11 mouse cellular contexts compared by ENCODE assay signal in the genomic region with DNA sequence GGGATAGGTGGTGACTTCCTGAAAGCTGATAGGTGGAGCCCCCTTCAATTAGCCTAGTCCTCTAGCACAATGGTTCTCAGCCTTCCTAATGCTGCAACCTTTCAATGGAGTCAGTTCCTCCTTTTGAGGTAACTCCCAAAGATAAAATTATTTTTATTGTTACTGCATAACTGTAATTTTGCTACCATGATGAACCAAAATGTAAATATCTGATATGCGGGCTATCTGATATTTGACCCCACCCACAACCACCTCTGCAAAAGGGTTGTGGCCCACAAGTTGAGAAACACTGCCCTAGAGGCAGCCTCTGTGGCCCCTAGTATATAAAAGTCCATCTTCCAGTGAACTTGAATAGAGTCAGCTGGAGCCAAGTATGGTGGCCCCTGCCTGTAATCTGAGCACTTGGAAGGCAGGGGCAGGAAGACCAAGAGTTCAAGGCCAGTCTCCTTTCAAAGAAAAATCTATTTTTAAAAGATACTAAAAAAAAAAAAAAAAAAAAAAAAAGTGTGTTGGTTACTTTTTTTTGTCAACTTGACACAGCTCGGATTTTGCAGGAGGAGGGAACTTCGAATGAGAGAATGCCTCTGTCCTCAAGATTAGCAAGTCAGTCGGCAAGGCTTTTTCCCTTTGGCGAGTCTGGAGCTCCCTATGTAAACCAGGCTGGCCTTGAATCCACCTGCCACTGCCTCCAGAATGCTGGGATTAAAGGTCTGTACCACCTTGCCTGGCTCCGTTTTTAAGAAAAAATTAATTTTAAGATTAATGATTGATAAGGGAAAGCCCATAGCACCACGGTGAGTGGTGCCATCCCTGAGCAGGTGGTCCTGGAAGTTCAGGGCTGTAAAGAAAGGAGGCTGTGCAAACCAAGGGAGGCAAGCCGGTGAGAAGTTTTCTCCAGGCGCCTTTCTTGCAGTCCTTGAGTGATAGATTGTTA. TPM values are rescaled to one million over a fixed set of nuclear protein-coding genes. Genes with fewer than 3 reads are reported as not detected.
DNase-seq lines count a peak whose midpoint lies in the region; ATAC-seq and TF ChIP-seq lines count a peak whose summit lies in the region.
"Had no signal": no experiment of that assay in that cellular context is flagged by ENCODE, and none has a peak within 500 bp of the region (broad histone marks: within the 10 kb centered on the region; RNA-seq: fewer than 3 reads in every experiment).

No protein-coding gene starts in this region.

- ATAC-seq in hindbrain, embryonic 14.5 days (ENCODE audit: low FRiP score), result no peak
- no peak for ATAC-seq in hindbrain, postnatal 0 days
- no peak for ATAC-seq in stomach, embryonic 14.5 days (ENCODE audit: insufficient number of reproducible peaks, insufficient read depth, low FRiP score, low read depth)
- no peak for ATAC-seq in stomach, postnatal 0 days (ENCODE audit: low FRiP score, low TSS enrichment)
- ATAC-seq in kidney, embryonic 15.5 days (replicated peaks; ENCODE audit: low FRiP score), result no peak
- no peak for ATAC-seq in stomach, embryonic 16.5 days (ENCODE audit: insufficient read depth, low FRiP score)
- no peak for ATAC-seq in erythroid progenitor cell, adult 5-6 weeks (replicated peaks; ENCODE audit: low FRiP score, poor library complexity, severe bottlenecking)

- DNase-seq in hindbrain, embryonic 14.5 days (ENCODE audit: low spot score), result no peak
- DNase-seq in hindbrain, postnatal 0 days (ENCODE audit: low spot score), result no peak
- no peak for DNase-seq in stomach, postnatal 0 days (ENCODE audit: low spot score)
- no peak for DNase-seq in adrenal gland, adult 2 months
- DNase-seq: heart, adult 2 months; thymus, postnatal 25 days had no signal

- WGBS in hindbrain, embryonic 14.5 days, result 64% methylated on average over 9 of the region's 9 CpGs
- 58% methylated on average over 9 of the region's 9 CpGs for WGBS in hindbrain, postnatal 0 days
- WGBS in stomach, embryonic 14.5 days, result 44% methylated on average over 9 of the region's 9 CpGs
- 55% methylated on average over 9 of the region's 9 CpGs for WGBS in stomach, postnatal 0 days
- 53% methylated on average over 9 of the region's 9 CpGs for WGBS in kidney, embryonic 15.5 days
- WGBS in stomach, embryonic 16.5 days, result 53% methylated on average over 9 of the region's 9 CpGs

- no peak overlapping the region for H3K27ac ChIP-seq in hindbrain, embryonic 14.5 days
- H3K27ac ChIP-seq in hindbrain, postnatal 0 days, result no peak overlapping the region
- no peak overlapping the region for H3K27ac ChIP-seq in stomach, embryonic 14.5 days (ENCODE audit: low read length)
- no peak overlapping the region for H3K27ac ChIP-seq in stomach, postnatal 0 days (replicated peaks)
- no peak overlapping the region for H3K27ac ChIP-seq in kidney, embryonic 15.5 days
- H3K27ac ChIP-seq in stomach, embryonic 16.5 days (ENCODE audit: low read length), result no peak overlapping the region

- no peak overlapping the region for H3K4me3 ChIP-seq in hindbrain, embryonic 14.5 days (replicated peaks; ENCODE audit: low read length)
- H3K4me3 ChIP-seq in hindbrain, postnatal 0 days (ENCODE audit: low read length), result no peak overlapping the region
- H3K4me3 ChIP-seq in stomach, embryonic 14.5 days (ENCODE audit: low read depth, low read length), result 0 out of 2 replicates have a peak overlapping the region, but pooled peaks have one; percentile 72
- H3K4me3 ChIP-seq in stomach, postnatal 0 days (ENCODE audit: low read depth, low read length), result no peak overlapping the region
- no peak overlapping the region for H3K4me3 ChIP-seq in kidney, embryonic 15.5 days (replicated peaks)
- no peak overlapping the region for H3K4me3 ChIP-seq in stomach, embryonic 16.5 days (replicated peaks; ENCODE audit: low read length)

- 0 out of 2 replicates have a peak, but pooled peaks cover 3% of the 10 kb centered on the region for H3K36me3 ChIP-seq in hindbrain, embryonic 14.5 days (replicated peaks; ENCODE audit: control insufficient read depth, insufficient read depth)
- H3K36me3 ChIP-seq in hindbrain, postnatal 0 days (ENCODE audit: insufficient read depth, low read length), result 0 out of 2 replicates have a peak, but pooled peaks cover under 1% of the 10 kb centered on the region
- no peaks in the 10 kb centered on the region; the same call in 1 of the 2 replicates for H3K36me3 ChIP-seq in stomach, embryonic 14.5 days (ENCODE audit: control insufficient read depth, insufficient read depth, low read length)
- H3K36me3 ChIP-seq in stomach, postnatal 0 days (ENCODE audit: control insufficient read depth, insufficient read depth, low read length), result peaks cover under 1% of the 10 kb centered on the region; the same call in 1 of the 2 replicates
- H3K36me3 ChIP-seq in kidney, embryonic 15.5 days, result peaks cover under 1% of the 10 kb centered on the region; the same call in 1 of the 2 replicates
- no peaks in the 10 kb centered on the region for H3K36me3 ChIP-seq in stomach, embryonic 16.5 days (ENCODE audit: control insufficient read depth, insufficient read depth, low read length)
- H3K36me3 ChIP-seq: limb, embryonic 12.5 days had no signal

- H3K9me3 ChIP-seq in hindbrain, embryonic 14.5 days (ENCODE audit: control insufficient read depth, low read length), result no peaks in the 10 kb centered on the region
- no peaks in the 10 kb centered on the region for H3K9me3 ChIP-seq in hindbrain, postnatal 0 days (ENCODE audit: low read length)
- no peaks in the 10 kb centered on the region for H3K9me3 ChIP-seq in stomach, embryonic 14.5 days (ENCODE audit: control insufficient read depth, low read depth, low read length)
- H3K9me3 ChIP-seq in stomach, postnatal 0 days (ENCODE audit: control insufficient read depth, low read length), result no peaks in the 10 kb centered on the region
- H3K9me3 ChIP-seq in kidney, embryonic 15.5 days (replicated peaks), result no peaks in the 10 kb centered on the region
- no peaks in the 10 kb centered on the region for H3K9me3 ChIP-seq in stomach, embryonic 16.5 days (replicated peaks; ENCODE audit: control insufficient read depth, low read length)
- H3K9me3 ChIP-seq: limb, embryonic 12.5 days had no signal

- peak overlapping the region; percentile 95 for H3K4me2 ChIP-seq in hindbrain, embryonic 14.5 days (replicated peaks)
- H3K4me2 ChIP-seq in hindbrain, postnatal 0 days (ENCODE audit: low read depth, low read length), result no peak overlapping the region
- no peak overlapping the region for H3K4me2 ChIP-seq in stomach, embryonic 14.5 days (replicated peaks; ENCODE audit: low read depth, low read length)
- no peak overlapping the region for H3K4me2 ChIP-seq in stomach, postnatal 0 days (replicated peaks; ENCODE audit: low read depth)
- H3K4me2 ChIP-seq in kidney, embryonic 15.5 days, result peak overlapping the region; percentile 94
- H3K4me2 ChIP-seq in stomach, embryonic 16.5 days (ENCODE audit: low read depth, low read length), result peak overlapping the region; percentile 98; the same call in 1 of the 2 replicates

- H3K27me3 ChIP-seq in hindbrain, embryonic 14.5 days (ENCODE audit: control insufficient read depth, insufficient read depth, low read length), result no peaks in the 10 kb centered on the region
- no peaks in the 10 kb centered on the region for H3K27me3 ChIP-seq in hindbrain, postnatal 0 days (ENCODE audit: insufficient read depth, low read length)
- H3K27me3 ChIP-seq in stomach, embryonic 14.5 days (ENCODE audit: control insufficient read depth, insufficient read depth, low read length), result no peaks in the 10 kb centered on the region
- H3K27me3 ChIP-seq in stomach, postnatal 0 days (ENCODE audit: control insufficient read depth, insufficient read depth, low read length), result no peaks in the 10 kb centered on the region
- H3K27me3 ChIP-seq in kidney, embryonic 15.5 days, result 0 out of 2 replicates have a peak, but pooled peaks cover 5% of the 10 kb centered on the region
- H3K27me3 ChIP-seq in stomach, embryonic 16.5 days (ENCODE audit: control insufficient read depth, insufficient read depth, low read length), result no peaks in the 10 kb centered on the region

- peaks cover 12% of the 10 kb centered on the region for H3K4me1 ChIP-seq in hindbrain, embryonic 14.5 days (replicated peaks; ENCODE audit: control insufficient read depth, insufficient read depth, low read length)
- H3K4me1 ChIP-seq in hindbrain, postnatal 0 days (ENCODE audit: insufficient read depth, low read length), result peaks cover 7% of the 10 kb centered on the region; the same call in 1 of the 2 replicates
- H3K4me1 ChIP-seq in stomach, embryonic 14.5 days (ENCODE audit: control insufficient read depth, insufficient read depth, low read length), result peaks cover 11% of the 10 kb centered on the region
- 0 out of 2 replicates have a peak, but pooled peaks cover 3% of the 10 kb centered on the region for H3K4me1 ChIP-seq in stomach, postnatal 0 days (replicated peaks; ENCODE audit: control insufficient read depth, insufficient read depth)
- H3K4me1 ChIP-seq in kidney, embryonic 15.5 days, result peaks cover 22% of the 10 kb centered on the region
- peaks cover 14% of the 10 kb centered on the region for H3K4me1 ChIP-seq in stomach, embryonic 16.5 days (ENCODE audit: control insufficient read depth, insufficient read depth, low read length)

- TF ChIP-seq CTCF in hindbrain, postnatal 0 days (IDR thresholded peaks at IDR 0.05; ENCODE audit: low read depth), result no peak
- TF ChIP-seq CTCF in stomach, postnatal 0 days (IDR thresholded peaks at IDR 0.05; ENCODE audit: low read depth), result no peak

- H3K9ac ChIP-seq in hindbrain, embryonic 14.5 days, result no peak overlapping the region; the same call in 1 of the 2 replicates
- no peak overlapping the region for H3K9ac ChIP-seq in hindbrain, postnatal 0 days (replicated peaks; ENCODE audit: low read length)
- no peak overlapping the region for H3K9ac ChIP-seq in stomach, embryonic 14.5 days (replicated peaks; ENCODE audit: low read depth, low read length)
- no peak overlapping the region for H3K9ac ChIP-seq in stomach, postnatal 0 days (ENCODE audit: low read length)
- H3K9ac ChIP-seq in kidney, embryonic 15.5 days, result no peak overlapping the region
- H3K9ac ChIP-seq in stomach, embryonic 16.5 days (ENCODE audit: low read length), result no peak overlapping the region

- no peak for TF ChIP-seq EP300 in stomach, postnatal 0 days (optimal IDR thresholded peaks at IDR 0.05)

RNA-seq across cellular contexts. Expression of a gene that starts 1.4 kb away (rescaled TPM):
- 271 and 278 TPM in 2 replicates for polyA plus RNA-seq in hindbrain, embryonic 14.5 days (2014; fragmentation: Nextera tagmentation; extraction: Ambion mirVana)
- 156 and 200 TPM in 2 replicates for total RNA-seq in hindbrain, postnatal 0 days (2014; rRNA removed)
- 252 and 258 TPM in 2 replicates for polyA plus RNA-seq in hindbrain, postnatal 0 days (2015; fragmentation: Nextera tagmentation; extraction: Ambion mirVana)
- 252 and 262 TPM in 2 replicates for polyA plus RNA-seq in stomach, embryonic 14.5 days (2014; fragmentation: Nextera tagmentation; extraction: Ambion mirVana)
- polyA plus RNA-seq in stomach, postnatal 0 days (2015; fragmentation: Nextera tagmentation; extraction: Ambion mirVana), result 459 and 468 TPM in 2 replicates
- polyA plus RNA-seq in kidney, embryonic 15.5 days (2015; fragmentation: Nextera tagmentation; extraction: Ambion mirVana), result 340 and 353 TPM in 2 replicates
- 399 and 400 TPM in 2 replicates for polyA plus RNA-seq in stomach, embryonic 16.5 days (2015; fragmentation: Nextera tagmentation; extraction: Ambion mirVana)
- 108 and 138 TPM in 2 replicates for total RNA-seq in erythroid progenitor cell, adult 5-6 weeks (2015; ENCODE audit: low replicate concordance)
- total RNA-seq in erythroid progenitor cell, adult 5-6 weeks (2017; ENCODE audit: low replicate concordance), result 354 and 496 TPM in 2 replicates
- 100 to 1,000 TPM; 640 to 700 TPM for total RNA-seq in adrenal gland, adult 2 months (2021)
- polyA plus RNA-seq in adrenal gland, adult 2 months (2012; rRNA removed), result 260 and 309 TPM in 2 replicates

RNA-seq across cellular contexts. Expression of a gene that starts 23.3 kb away (rescaled TPM):
- 36.9 and 43.4 TPM in 2 replicates for polyA plus RNA-seq in hindbrain, embryonic 14.5 days (2014; fragmentation: Nextera tagmentation; extraction: Ambion mirVana)
- 61.2 and 74.4 TPM in 2 replicates for total RNA-seq in hindbrain, postnatal 0 days (2014; rRNA removed)
- 46.9 and 49.4 TPM in 2 replicates for polyA plus RNA-seq in hindbrain, postnatal 0 days (2015; fragmentation: Nextera tagmentation; extraction: Ambion mirVana)
- polyA plus RNA-seq in stomach, embryonic 14.5 days (2014; fragmentation: Nextera tagmentation; extraction: Ambion mirVana), result 57.8 and 61.4 TPM in 2 replicates
- 30.8 and 33.8 TPM in 2 replicates for polyA plus RNA-seq in stomach, postnatal 0 days (2015; fragmentation: Nextera tagmentation; extraction: Ambion mirVana)
- 61.5 and 61.8 TPM in 2 replicates for polyA plus RNA-seq in kidney, embryonic 15.5 days (2015; fragmentation: Nextera tagmentation; extraction: Ambion mirVana)
- 45.8 and 48.1 TPM in 2 replicates for polyA plus RNA-seq in stomach, embryonic 16.5 days (2015; fragmentation: Nextera tagmentation; extraction: Ambion mirVana)
- total RNA-seq in erythroid progenitor cell, adult 5-6 weeks (2015; ENCODE audit: low replicate concordance), result 3.4 and 14.4 TPM in 2 replicates
- 4.4 and 9.2 TPM in 2 replicates for total RNA-seq in erythroid progenitor cell, adult 5-6 weeks (2017; ENCODE audit: low replicate concordance)
- 10 to 100 TPM; 29.7 to 41.1 TPM for total RNA-seq in adrenal gland, adult 2 months (2021)
- polyA plus RNA-seq in adrenal gland, adult 2 months (2012; rRNA removed), result 49.5 and 58.2 TPM in 2 replicates

RNA-seq across cellular contexts. Expression of a gene that starts 38.7 kb away (rescaled TPM):
- polyA plus RNA-seq in hindbrain, embryonic 14.5 days (2014; fragmentation: Nextera tagmentation; extraction: Ambion mirVana), result 46.9 and 50.3 TPM in 2 replicates
- total RNA-seq in hindbrain, postnatal 0 days (2014; rRNA removed), result 208 and 246 TPM in 2 replicates
- polyA plus RNA-seq in hindbrain, postnatal 0 days (2015; fragmentation: Nextera tagmentation; extraction: Ambion mirVana), result 219 and 255 TPM in 2 replicates
- polyA plus RNA-seq in stomach, embryonic 14.5 days (2014; fragmentation: Nextera tagmentation; extraction: Ambion mirVana), result 1.8 and 1.9 TPM in 2 replicates
- 2.0 and 2.5 TPM in 2 replicates for polyA plus RNA-seq in stomach, postnatal 0 days (2015; fragmentation: Nextera tagmentation; extraction: Ambion mirVana)
- 2.6 and 3.4 TPM in 2 replicates for polyA plus RNA-seq in kidney, embryonic 15.5 days (2015; fragmentation: Nextera tagmentation; extraction: Ambion mirVana)
- polyA plus RNA-seq in stomach, embryonic 16.5 days (2015; fragmentation: Nextera tagmentation; extraction: Ambion mirVana), result 2.6 and 3.8 TPM in 2 replicates
- not detected in 2 replicates for total RNA-seq in erythroid progenitor cell, adult 5-6 weeks (2015; ENCODE audit: low replicate concordance)
- total RNA-seq in erythroid progenitor cell, adult 5-6 weeks (2017; ENCODE audit: low replicate concordance), result not detected in 2 replicates
- total RNA-seq in adrenal gland, adult 2 months (2021), result 1 to 10 TPM; 1.6 to 2.8 TPM
- 1.00 and 1.2 TPM in 2 replicates for polyA plus RNA-seq in adrenal gland, adult 2 months (2012; rRNA removed)

RNA-seq across cellular contexts. Expression of a gene that starts 47.1 kb away (rescaled TPM):
- 73.0 and 81.4 TPM in 2 replicates for polyA plus RNA-seq in hindbrain, embryonic 14.5 days (2014; fragmentation: Nextera tagmentation; extraction: Ambion mirVana)
- 126 and 138 TPM in 2 replicates for total RNA-seq in hindbrain, postnatal 0 days (2014; rRNA removed)
- 79.9 and 87.3 TPM in 2 replicates for polyA plus RNA-seq in hindbrain, postnatal 0 days (2015; fragmentation: Nextera tagmentation; extraction: Ambion mirVana)
- polyA plus RNA-seq in stomach, embryonic 14.5 days (2014; fragmentation: Nextera tagmentation; extraction: Ambion mirVana), result 31.5 and 34.0 TPM in 2 replicates
- 17.2 and 17.6 TPM in 2 replicates for polyA plus RNA-seq in stomach, postnatal 0 days (2015; fragmentation: Nextera tagmentation; extraction: Ambion mirVana)
- 27.6 and 34.0 TPM in 2 replicates for polyA plus RNA-seq in kidney, embryonic 15.5 days (2015; fragmentation: Nextera tagmentation; extraction: Ambion mirVana)
- 29.4 and 32.3 TPM in 2 replicates for polyA plus RNA-seq in stomach, embryonic 16.5 days (2015; fragmentation: Nextera tagmentation; extraction: Ambion mirVana)
- 28.5 and 37.3 TPM in 2 replicates for total RNA-seq in erythroid progenitor cell, adult 5-6 weeks (2015; ENCODE audit: low replicate concordance)
- 1.4 and 7.1 TPM in 2 replicates for total RNA-seq in erythroid progenitor cell, adult 5-6 weeks (2017; ENCODE audit: low replicate concordance)
- total RNA-seq in adrenal gland, adult 2 months (2021), result 100 to 1,000 TPM; 125 to 172 TPM
- polyA plus RNA-seq in adrenal gland, adult 2 months (2012; rRNA removed), result 234 and 236 TPM in 2 replicates

RNA-seq across cellular contexts. Expression of a gene that starts 51.9 kb away (rescaled TPM):
- 0.98 and 1.2 TPM in 2 replicates for polyA plus RNA-seq in hindbrain, embryonic 14.5 days (2014; fragmentation: Nextera tagmentation; extraction: Ambion mirVana)
- 1.6 and 3.9 TPM in 2 replicates for total RNA-seq in hindbrain, postnatal 0 days (2014; rRNA removed)
- 1.5 and 2.4 TPM in 2 replicates for polyA plus RNA-seq in hindbrain, postnatal 0 days (2015; fragmentation: Nextera tagmentation; extraction: Ambion mirVana)
- 28.1 and 30.6 TPM in 2 replicates for polyA plus RNA-seq in stomach, embryonic 14.5 days (2014; fragmentation: Nextera tagmentation; extraction: Ambion mirVana)
- polyA plus RNA-seq in stomach, postnatal 0 days (2015; fragmentation: Nextera tagmentation; extraction: Ambion mirVana), result 86.1 and 96.5 TPM in 2 replicates
- 33.1 and 39.6 TPM in 2 replicates for polyA plus RNA-seq in kidney, embryonic 15.5 days (2015; fragmentation: Nextera tagmentation; extraction: Ambion mirVana)
- polyA plus RNA-seq in stomach, embryonic 16.5 days (2015; fragmentation: Nextera tagmentation; extraction: Ambion mirVana), result 79.4 and 108 TPM in 2 replicates
- total RNA-seq in erythroid progenitor cell, adult 5-6 weeks (2015; ENCODE audit: low replicate concordance), result not detected in 2 replicates
- total RNA-seq in erythroid progenitor cell, adult 5-6 weeks (2017; ENCODE audit: low replicate concordance), result 1.4 TPM in 1 of 2 replicates, not detected in the other
- total RNA-seq in adrenal gland, adult 2 months (2021), result 1 to 10 TPM; 2.7 to 3.0 TPM
- polyA plus RNA-seq in adrenal gland, adult 2 months (2012; rRNA removed), result 2.6 and 3.8 TPM in 2 replicates

Comparison
In these comparisons a context has a peak if more than half of its experiments do, and no peak if none do; other contexts are left out.
1. H3K4me2 ChIP-seq: peak in hindbrain, embryonic 14.5 days (single experiment), kidney, embryonic 15.5 days (single experiment) and stomach, embryonic 16.5 days (single experiment); none in hindbrain, postnatal 0 days (single experiment), stomach, embryonic 14.5 days (single experiment) and stomach, postnatal 0 days (single experiment).